Mouse (Mus musculus) thymus, adult 18-20 months (tissue): ENCODE measurements around the gene Fcrla.
A peak's percentile ranks its signal among the peaks of the same experiment; 100 is the strongest.

ENCODE experiments used
- DNase-seq, 2 experiments: peaks; one replicate each; pipeline ENCODE4 v3.0.0; 2022; ENCODE audit warnings: mixed read lengths in 2 of 2

The Fcrla gene

DNA sequence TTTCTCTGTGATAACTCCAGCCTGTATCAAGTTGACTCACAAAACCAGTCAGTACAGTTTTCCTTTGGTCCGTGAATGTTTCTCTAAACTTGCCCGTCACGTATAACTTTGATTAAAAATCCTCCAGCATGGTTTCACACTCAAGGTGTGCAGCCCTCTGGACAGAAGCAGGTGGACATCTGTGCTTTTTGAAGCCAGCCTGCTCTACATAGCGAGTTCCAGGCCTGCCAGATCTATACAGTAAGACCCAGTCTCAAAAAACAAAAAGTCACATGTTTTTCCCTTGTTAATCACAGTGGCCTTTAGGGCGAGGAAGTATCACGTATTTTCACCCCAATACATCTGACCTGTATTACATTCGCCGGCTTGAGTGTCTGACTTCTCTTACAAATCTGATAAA lies 43.0 kb downstream of the Fcrla start:
- DNase-seq = no peak

DNA sequence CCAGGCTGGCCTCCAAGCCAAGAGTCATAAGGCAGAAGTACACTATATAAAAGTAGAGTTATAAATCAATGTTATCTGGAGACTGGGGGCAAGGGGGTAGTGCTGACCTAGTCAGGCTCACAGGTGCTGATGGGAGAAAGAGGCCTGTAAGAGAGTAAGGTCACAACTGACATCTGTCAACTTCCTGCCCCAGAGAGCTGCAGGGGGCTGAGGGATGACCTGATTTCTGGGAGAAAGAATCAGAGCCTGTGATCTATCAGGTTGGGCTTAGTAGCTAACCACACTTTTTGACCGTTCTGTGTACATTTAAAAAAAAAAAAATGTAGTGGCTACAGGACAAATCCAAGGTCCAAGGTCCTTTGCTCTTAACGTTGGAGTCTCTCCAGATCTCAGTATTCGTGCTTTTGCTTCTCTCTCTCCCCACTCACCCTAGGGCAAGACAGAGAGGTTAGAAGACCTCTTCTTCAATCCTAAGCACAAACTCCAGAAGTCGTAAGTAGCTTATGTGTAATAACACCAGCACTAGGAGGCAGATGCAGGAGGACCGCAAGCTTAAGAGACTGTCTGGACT lies 44.4 kb downstream of the Fcrla start:
- DNase-seq = no peak

DNA sequence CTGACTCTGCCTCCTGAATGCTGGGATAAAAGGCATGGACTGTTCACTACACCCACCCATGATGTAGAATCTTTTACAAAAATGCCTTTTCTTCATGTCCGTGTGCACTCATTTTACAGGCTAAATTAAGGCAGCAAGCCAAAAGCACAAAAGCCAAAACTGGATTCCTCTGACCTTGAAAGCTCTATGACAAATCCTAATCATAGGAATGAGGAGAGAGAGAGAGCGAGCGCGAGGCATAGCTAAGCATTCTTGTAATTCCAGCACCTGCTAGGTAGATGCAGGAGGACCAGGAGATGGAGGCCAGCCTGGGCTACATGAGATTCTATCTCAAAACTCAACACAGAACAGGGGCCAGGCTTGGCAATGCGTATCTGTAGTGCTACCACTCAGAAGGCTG lies 50.5 kb downstream of the Fcrla start:
- DNase-seq = no peak

DNA sequence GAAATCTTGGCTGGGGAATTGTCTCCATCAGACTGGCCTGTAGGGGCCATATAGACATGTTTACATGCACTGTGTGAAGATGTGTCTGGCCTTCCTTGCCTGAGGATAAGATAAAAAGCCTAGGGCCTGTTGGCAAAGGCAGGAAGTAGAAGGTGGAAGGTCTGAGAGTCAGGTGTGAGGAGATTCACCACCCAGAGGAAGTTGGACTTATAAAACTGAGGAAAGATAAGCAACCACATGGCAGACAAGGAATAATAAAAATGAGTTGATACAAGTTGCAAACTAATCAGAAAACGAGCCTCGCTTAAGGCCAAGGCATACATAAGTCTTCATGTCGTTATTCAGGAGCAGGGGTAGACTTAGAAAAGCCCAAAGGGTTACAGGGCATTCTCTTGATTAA lies 51.7 kb downstream of the Fcrla start:
- DNase-seq = no peak

DNA sequence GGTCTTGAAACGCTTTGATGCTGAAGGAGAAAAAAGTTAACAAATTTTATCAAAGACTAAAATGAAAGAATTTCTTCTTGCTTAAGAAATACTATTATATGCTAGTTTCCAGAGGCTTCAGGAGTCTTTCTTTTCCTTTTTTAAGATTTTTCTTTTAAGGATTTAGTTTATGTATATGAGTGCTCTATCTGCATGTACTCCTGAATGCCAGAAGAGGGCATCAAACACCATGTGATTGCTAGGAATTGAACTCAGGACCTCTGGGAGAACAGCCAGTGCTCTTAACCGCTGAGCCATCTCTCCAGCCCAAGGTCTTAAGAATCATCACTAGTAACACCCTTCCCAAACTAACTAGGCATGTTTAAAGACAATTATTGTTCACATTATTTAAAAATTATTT lies 55.4 kb downstream of the Fcrla start:
- DNase-seq = no peak

DNA sequence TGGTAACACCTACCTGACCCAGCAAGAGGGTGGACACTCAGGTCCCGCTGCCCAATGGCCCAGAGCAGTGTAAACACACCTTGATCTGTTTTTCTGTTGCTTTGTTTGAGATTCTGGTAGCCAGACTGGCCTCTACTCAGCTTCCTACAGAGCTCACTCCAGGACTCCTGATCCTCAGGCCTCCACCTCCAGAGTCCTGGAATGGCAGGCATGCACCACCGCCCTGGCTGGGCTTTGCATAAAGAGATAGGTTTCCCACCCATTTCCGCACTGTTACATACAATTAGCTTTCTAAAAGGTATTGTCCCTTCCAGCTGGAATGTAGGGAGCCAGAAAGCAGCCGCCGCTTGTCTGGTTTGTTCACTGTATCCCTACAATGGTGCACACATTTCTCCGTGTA lies 56.0 kb downstream of the Fcrla start:
- DNase-seq = no peak

DNA sequence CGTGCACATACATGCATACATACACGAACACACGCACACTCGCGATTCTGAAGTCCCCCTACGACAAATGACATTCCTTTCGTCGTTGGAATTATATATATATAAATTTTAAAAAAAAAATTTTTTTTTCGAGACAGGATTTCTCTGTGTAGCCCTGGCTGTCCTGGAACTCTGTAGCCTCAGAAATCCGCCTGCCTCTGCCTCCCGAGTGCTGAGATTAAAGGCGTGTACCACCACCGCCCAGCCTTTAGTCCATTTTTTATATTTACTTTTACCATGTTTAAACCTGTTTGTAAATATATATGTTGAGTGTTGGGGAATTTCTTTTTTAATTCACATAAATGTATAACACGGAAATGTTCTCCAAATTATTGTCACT lies 58.5 kb downstream of the Fcrla start:
- no peak for DNase-seq

DNA sequence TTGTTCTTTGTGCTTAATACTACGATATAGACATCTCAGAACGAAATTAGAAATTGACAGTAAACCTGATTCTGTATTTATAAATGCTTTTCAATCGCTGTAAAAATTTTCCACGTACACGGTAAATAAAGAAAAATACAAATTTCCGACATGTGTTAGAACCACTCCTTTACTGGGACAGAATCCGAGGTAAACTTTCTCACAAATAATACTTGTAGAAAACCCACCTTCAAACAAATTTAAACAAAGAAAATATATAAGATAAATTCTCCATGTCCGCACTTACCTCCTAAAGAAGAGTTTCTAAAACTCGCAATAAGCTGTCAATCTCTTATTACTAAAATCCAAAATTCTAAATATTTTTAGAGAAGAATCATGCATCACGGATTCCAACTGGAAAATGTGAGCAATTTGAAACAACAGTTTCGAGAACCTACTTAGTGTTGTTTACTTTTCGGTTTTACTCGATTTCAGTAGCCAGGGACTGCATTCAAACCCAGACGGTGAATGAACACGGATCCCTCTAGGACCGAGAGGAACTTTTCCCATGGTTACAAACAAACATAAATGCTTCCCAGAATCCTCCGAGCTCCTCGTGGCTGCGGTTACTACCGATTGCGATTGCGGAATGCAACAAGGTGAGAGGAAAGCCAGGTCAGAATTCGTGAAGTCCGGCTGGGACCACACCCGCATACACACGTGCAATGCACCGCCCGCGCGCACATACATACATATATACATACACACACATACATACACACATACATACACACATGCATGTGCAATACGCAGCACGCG lies 59.1 kb downstream of the Fcrla start:
- peak in 1 of 2 experiments; percentile 21 for DNase-seq

DNA sequence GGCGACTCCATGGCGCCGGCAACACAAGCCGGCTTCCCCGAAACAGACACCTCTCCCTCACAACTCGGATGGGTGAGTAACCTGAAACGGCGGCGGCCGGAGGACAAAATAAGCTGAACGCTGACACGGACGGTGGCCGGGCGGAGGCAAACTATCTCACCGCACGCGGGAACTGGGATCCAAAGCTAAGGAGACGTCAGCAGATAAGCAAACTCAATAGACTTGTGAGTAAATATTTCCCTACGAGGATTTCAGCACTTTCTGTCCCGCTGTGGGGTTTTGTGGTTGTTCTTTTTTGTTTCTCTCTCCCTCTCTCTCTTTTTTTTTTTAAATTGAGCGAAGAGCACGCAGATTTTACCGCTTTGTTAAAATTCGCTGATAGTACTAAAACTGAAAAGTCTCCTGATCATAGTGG lies 59.7 kb downstream of the Fcrla start, which contains the start of gene Atf6:
Gene Atf6, minus strand, starts transcription at position 81 of the 415 bp plus-strand sequence.
- DNase-seq = peak; percentile 68 to 76
